Mouse (Mus musculus): ENCODE results near the gene Cuedc1. TPM values are rescaled to one million over a fixed set of nuclear protein-coding genes. Genes with fewer than 3 reads are reported as not detected.

The Cuedc1 gene
- polyA plus RNA-seq, 1 experiment, result 346 TPM

DNA sequence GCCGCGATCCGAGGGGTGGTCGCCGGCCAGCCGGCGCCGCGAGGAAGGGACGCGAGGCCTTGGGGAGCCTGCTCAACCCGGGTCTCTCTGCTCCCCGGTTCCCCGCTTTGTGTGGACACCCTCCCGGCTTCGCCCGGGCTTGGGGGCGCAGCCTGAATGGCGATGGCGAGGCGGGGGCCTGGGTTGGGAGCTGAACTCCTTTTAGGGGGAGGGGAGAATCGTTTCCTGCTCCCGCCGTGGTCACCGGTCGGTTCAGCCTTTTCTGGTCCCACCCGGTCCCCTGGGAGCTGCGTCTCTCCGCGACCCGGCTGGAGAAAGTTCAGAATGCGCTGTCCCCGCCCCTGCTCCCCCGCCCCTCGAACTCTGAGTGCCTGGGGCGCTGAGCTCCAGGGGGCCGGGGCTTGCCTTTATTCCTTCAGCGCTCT lies 1.8 kb downstream of the Cuedc1 start:
- no peak for TF ChIP-seq GATA1 (IDR thresholded peaks at IDR 0.05; ENCODE audit: borderline replicate concordance, low read length)
- no peaks in the 10 kb centered on the region for H3K9me3 ChIP-seq
- H3K4me3 ChIP-seq (replicated peaks), result peak overlapping the region; percentile 92
- H3K27me3 ChIP-seq (replicated peaks), result no peaks in the 10 kb centered on the region
- peaks cover 76% of the 10 kb centered on the region for H3K4me1 ChIP-seq
- peaks cover 41% of the 10 kb centered on the region for H3K36me3 ChIP-seq (replicated peaks; ENCODE audit: low read length)

- TF ChIP-seq FLI1 (IDR thresholded peaks at IDR 0.05; ENCODE audit: low read length) (no peak), GATA1 (IDR thresholded peaks at IDR 0.05; ENCODE audit: borderline replicate concordance, low read length) (no peak)
- Histone ChIP-seq H3K9me3 (no peaks in the 10 kb centered on the region), H3K4me1 (peaks cover 77% of the 10 kb centered on the region), H3K27me3 (replicated peaks) (no peaks in the 10 kb centered on the region), H3K36me3 (replicated peaks; ENCODE audit: low read length) (peaks cover 42% of the 10 kb centered on the region), H3K4me3 (replicated peaks) (peak overlapping the region; percentile 92)
These were observed 2.3 kb downstream of the Cuedc1 start for GRCm38 (mm10) chr11:88100170-88100569.

GRCm38 (mm10) chr11:88103214-88103941 lies 5.5 kb downstream of the Cuedc1 start:
- Histone ChIP-seq H3K27me3 (replicated peaks) (no peaks in the 10 kb centered on the region), H3K4me1 (peaks cover 86% of the 10 kb centered on the region), H3K9me3 (no peaks in the 10 kb centered on the region), H3K4me3 (replicated peaks) (peak overlapping the region; percentile 73), H3K36me3 (replicated peaks; ENCODE audit: low read length) (peaks cover 49% of the 10 kb centered on the region)
- no peak for TF ChIP-seq FLI1 (IDR thresholded peaks at IDR 0.05; ENCODE audit: low read length)
- peak; percentile 70; the same call in 1 of the 3 replicates for TF ChIP-seq GATA1 (IDR thresholded peaks at IDR 0.05; ENCODE audit: borderline replicate concordance, low read length)

- H3K4me3 ChIP-seq (replicated peaks), result no peak overlapping the region
- TF ChIP-seq FLI1 (IDR thresholded peaks at IDR 0.05; ENCODE audit: low read length), result no peak
- TF ChIP-seq GATA1 (IDR thresholded peaks at IDR 0.05; ENCODE audit: borderline replicate concordance, low read length), result no peak
- no peaks in the 10 kb centered on the region for H3K27me3 ChIP-seq (replicated peaks)
- peaks cover 100% of the 10 kb centered on the region for H3K4me1 ChIP-seq
- no peaks in the 10 kb centered on the region for H3K9me3 ChIP-seq
- peaks cover 56% of the 10 kb centered on the region for H3K36me3 ChIP-seq (replicated peaks; ENCODE audit: low read length)
These were observed 7.8 kb downstream of the Cuedc1 start for GRCm38 (mm10) chr11:88105494-88106291.

GRCm38 (mm10) chr11:88106292-88106554 lies 8.4 kb downstream of the Cuedc1 start:
- no peaks in the 10 kb centered on the region for H3K27me3 ChIP-seq (replicated peaks)
- TF ChIP-seq FLI1 (IDR thresholded peaks at IDR 0.05; ENCODE audit: low read length) (no peak), GATA1 (IDR thresholded peaks at IDR 0.05; ENCODE audit: borderline replicate concordance, low read length) (no peak)
- H3K4me3 ChIP-seq (replicated peaks), result peak overlapping the region; percentile 33
- H3K9me3 ChIP-seq, result no peaks in the 10 kb centered on the region
- H3K36me3 ChIP-seq (replicated peaks; ENCODE audit: low read length), result peaks cover 55% of the 10 kb centered on the region
- H3K4me1 ChIP-seq, result peaks cover 100% of the 10 kb centered on the region

DNA sequence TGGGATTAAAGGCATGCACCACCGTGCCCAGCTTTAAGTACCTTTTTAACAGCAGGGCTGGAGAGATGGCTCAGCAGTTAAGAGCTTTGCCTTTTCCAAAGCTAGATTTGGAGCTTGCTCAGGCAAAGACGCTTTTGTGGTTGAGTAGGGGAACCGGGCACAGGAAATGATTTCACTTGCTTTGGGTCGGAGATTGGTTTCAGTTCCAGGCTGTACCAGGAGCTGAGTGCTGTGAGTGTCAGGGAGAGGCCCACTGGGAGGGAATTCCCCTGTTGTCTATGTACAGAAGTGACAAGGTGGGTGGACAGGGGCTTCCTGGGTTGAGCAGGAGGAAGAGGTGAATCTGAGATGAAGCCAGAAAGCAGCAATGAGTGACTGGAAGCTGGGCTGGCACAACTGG lies 9.5 kb downstream of the Cuedc1 start:
- TF ChIP-seq FLI1 (IDR thresholded peaks at IDR 0.05; ENCODE audit: low read length) (0 out of 2 replicates have a peak, but pooled peaks have one; percentile 36), GATA1 (IDR thresholded peaks at IDR 0.05; ENCODE audit: borderline replicate concordance, low read length) (no peak)
- Histone ChIP-seq H3K27me3 (replicated peaks) (no peaks in the 10 kb centered on the region), H3K4me1 (peaks cover 100% of the 10 kb centered on the region), H3K4me3 (replicated peaks) (peak overlapping the region; percentile 2), H3K9me3 (no peaks in the 10 kb centered on the region), H3K36me3 (replicated peaks; ENCODE audit: low read length) (peaks cover 56% of the 10 kb centered on the region)

- no peak for TF ChIP-seq GATA1 (IDR thresholded peaks at IDR 0.05; ENCODE audit: borderline replicate concordance, low read length)
- no peak for TF ChIP-seq FLI1 (IDR thresholded peaks at IDR 0.05; ENCODE audit: low read length)
- no peaks in the 10 kb centered on the region for H3K27me3 ChIP-seq (replicated peaks)
- H3K36me3 ChIP-seq (replicated peaks; ENCODE audit: low read length), result peaks cover 49% of the 10 kb centered on the region
- H3K4me1 ChIP-seq, result peaks cover 100% of the 10 kb centered on the region
- H3K9me3 ChIP-seq, result no peaks in the 10 kb centered on the region
- peak overlapping the region; percentile 69 for H3K4me3 ChIP-seq (replicated peaks)
These were observed 12.3 kb downstream of the Cuedc1 start for GRCm38 (mm10) chr11:88110031-88110594.

DNA sequence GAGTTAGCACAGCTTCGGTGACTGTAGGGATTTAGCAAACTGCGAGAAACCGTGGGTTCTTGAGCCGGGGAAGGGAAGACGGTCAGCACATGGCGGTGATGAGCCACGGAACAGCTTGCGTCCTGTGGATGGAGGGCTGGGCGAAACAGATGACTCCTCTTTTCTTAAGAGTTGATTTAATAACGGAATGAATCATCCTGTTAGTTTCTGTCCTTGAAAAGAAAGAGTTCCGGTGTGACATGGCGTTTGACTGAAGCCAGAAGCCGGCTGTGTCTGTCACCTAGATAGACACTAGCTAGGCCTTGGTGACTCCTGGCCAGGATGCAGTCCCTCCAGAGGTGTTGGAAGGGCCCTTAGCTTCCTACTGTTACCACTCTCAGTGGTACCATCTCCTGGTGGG lies 14.2 kb downstream of the Cuedc1 start:
- Histone ChIP-seq H3K36me3 (replicated peaks; ENCODE audit: low read length) (peaks cover 44% of the 10 kb centered on the region), H3K9me3 (no peaks in the 10 kb centered on the region), H3K27me3 (replicated peaks) (no peaks in the 10 kb centered on the region), H3K4me1 (peaks cover 100% of the 10 kb centered on the region), H3K4me3 (replicated peaks) (no peak overlapping the region)
- TF ChIP-seq FLI1 (IDR thresholded peaks at IDR 0.05; ENCODE audit: low read length) (no peak), GATA1 (IDR thresholded peaks at IDR 0.05; ENCODE audit: borderline replicate concordance, low read length) (no peak)

DNA sequence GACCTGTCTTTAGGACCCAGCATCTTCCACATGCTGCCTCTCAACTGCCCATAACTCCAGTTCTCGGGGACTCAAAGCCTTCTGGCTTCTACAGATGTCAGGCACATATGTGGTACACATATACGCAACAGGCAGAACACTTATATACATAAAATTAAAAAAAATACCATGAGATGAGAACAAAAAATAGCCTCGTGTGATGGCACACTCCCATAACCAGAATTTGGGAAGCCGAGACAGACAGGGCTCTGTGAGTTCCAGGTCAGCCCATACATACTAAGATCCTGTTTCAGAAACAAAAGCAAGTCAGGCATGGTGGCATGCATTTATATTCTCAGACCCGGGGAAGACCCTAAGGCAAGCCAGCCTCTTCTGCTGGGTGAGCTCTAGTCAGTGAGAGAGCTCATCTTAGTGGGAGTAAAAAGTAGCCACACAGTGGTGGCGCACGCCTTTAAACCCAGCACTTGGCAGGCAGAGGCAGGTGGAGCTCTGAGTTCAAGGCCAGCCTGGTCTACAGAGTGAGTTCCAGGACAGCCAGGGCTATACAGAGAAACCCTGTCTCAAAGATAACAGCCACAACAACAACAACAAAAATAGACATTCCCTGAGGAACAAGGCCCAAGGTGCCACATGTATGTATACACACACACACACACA lies 14.9 kb downstream of the Cuedc1 start:
- Histone ChIP-seq H3K36me3 (replicated peaks; ENCODE audit: low read length) (peaks cover 42% of the 10 kb centered on the region), H3K4me3 (replicated peaks) (no peak overlapping the region), H3K4me1 (peaks cover 100% of the 10 kb centered on the region), H3K9me3 (no peaks in the 10 kb centered on the region), H3K27me3 (replicated peaks) (no peaks in the 10 kb centered on the region)
- TF ChIP-seq FLI1 (IDR thresholded peaks at IDR 0.05; ENCODE audit: low read length) (no peak), GATA1 (IDR thresholded peaks at IDR 0.05; ENCODE audit: borderline replicate concordance, low read length) (no peak)
